Mouse (Mus musculus): ENCODE measurements around the gene Gm11985.

Gene Gm11985

GRCm38 (mm10) chr11:7153081-7153480, 35.3 kb downstream of the Gm11985 start:
- Histone ChIP-seq H3K27me3 (ENCODE audit: control insufficient read depth, insufficient read depth, low read length, poor library complexity, severe bottlenecking) (no peaks in the 10 kb centered on the region), H3K36me3 (ENCODE audit: control insufficient read depth, insufficient read depth, low read length, poor library complexity, severe bottlenecking) (no peaks in the 10 kb centered on the region)
- no peak for DNase-seq (ENCODE audit: low read depth, low spot score)

- Histone ChIP-seq H3K36me3 (ENCODE audit: control insufficient read depth, insufficient read depth, low read length, poor library complexity, severe bottlenecking) (no peaks in the 10 kb centered on the region), H3K27me3 (ENCODE audit: control insufficient read depth, insufficient read depth, low read length, poor library complexity, severe bottlenecking) (no peaks in the 10 kb centered on the region)
- DNase-seq (ENCODE audit: low read depth, low spot score) = no peak
These were observed 36.0 kb downstream of the Gm11985 start for GRCm38 (mm10) chr11:7152371-7152770.

GRCm38 (mm10) chr11:7150511-7150910, 37.9 kb downstream of the Gm11985 start:
- H3K27me3 ChIP-seq (ENCODE audit: control insufficient read depth, insufficient read depth, low read length, poor library complexity, severe bottlenecking) = no peaks in the 10 kb centered on the region
- no peak for DNase-seq (ENCODE audit: low read depth, low spot score)
- no peaks in the 10 kb centered on the region for H3K36me3 ChIP-seq (ENCODE audit: control insufficient read depth, insufficient read depth, low read length, poor library complexity, severe bottlenecking)

GRCm38 (mm10) chr11:7149471-7149870, 38.9 kb downstream of the Gm11985 start:
- no peaks in the 10 kb centered on the region for H3K27me3 ChIP-seq (ENCODE audit: control insufficient read depth, insufficient read depth, low read length, poor library complexity, severe bottlenecking)
- H3K36me3 ChIP-seq (ENCODE audit: control insufficient read depth, insufficient read depth, low read length, poor library complexity, severe bottlenecking) = no peaks in the 10 kb centered on the region
- DNase-seq (ENCODE audit: low read depth, low spot score) = no peak

GRCm38 (mm10) chr11:7147945-7148344, 40.4 kb downstream of the Gm11985 start:
- Histone ChIP-seq H3K27me3 (ENCODE audit: control insufficient read depth, insufficient read depth, low read length, poor library complexity, severe bottlenecking) (no peaks in the 10 kb centered on the region), H3K36me3 (ENCODE audit: control insufficient read depth, insufficient read depth, low read length, poor library complexity, severe bottlenecking) (no peaks in the 10 kb centered on the region)
- no peak for DNase-seq (ENCODE audit: low read depth, low spot score)

DNA sequence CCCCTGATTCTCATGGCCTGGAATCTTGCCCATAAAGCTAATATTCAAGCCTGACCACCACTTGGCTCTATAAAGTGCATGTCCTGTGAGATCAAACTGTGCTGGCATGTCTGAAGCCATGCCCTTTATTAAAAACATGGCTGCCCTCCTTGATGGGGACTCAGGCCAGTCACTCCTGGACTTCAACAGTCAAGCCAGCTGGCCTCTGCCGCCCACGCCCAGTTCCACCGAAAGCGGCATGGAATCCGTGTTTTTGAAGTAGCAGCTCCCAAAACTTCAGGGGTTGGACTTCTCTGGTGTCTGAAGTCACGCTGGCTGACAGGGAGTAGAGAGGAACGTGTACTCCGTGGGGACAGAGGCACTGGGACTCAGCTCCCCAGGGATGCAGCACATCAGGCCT, 40.8 kb downstream of the Gm11985 start:
- Histone ChIP-seq H3K36me3 (ENCODE audit: control insufficient read depth, insufficient read depth, low read length, poor library complexity, severe bottlenecking) (no peaks in the 10 kb centered on the region), H3K27me3 (ENCODE audit: control insufficient read depth, insufficient read depth, low read length, poor library complexity, severe bottlenecking) (no peaks in the 10 kb centered on the region)
- DNase-seq (ENCODE audit: low read depth, low spot score) = no peak

DNA sequence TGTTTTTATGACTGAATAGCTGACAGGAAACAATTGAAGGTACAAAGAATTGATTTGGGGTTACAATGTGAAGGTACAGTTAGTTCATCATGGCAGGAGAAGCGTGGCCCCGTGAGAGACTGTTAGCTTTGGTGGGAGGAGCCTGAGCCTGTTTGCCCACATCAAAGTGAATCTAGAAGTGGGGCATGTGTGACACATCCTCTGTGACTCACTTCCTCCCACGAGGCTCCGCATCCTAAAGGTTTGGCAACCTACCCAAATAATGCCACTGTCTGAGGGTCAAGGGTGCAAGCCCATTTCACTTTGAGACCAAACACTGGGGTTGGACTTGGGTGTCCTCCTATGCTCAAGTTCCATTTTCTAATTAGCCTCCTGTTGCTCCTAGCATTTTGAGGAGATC, 43.1 kb downstream of the Gm11985 start:
- Histone ChIP-seq H3K36me3 (ENCODE audit: control insufficient read depth, insufficient read depth, low read length, poor library complexity, severe bottlenecking) (no peaks in the 10 kb centered on the region), H3K27me3 (ENCODE audit: control insufficient read depth, insufficient read depth, low read length, poor library complexity, severe bottlenecking) (no peaks in the 10 kb centered on the region)
- no peak for DNase-seq (ENCODE audit: low read depth, low spot score)

DNA sequence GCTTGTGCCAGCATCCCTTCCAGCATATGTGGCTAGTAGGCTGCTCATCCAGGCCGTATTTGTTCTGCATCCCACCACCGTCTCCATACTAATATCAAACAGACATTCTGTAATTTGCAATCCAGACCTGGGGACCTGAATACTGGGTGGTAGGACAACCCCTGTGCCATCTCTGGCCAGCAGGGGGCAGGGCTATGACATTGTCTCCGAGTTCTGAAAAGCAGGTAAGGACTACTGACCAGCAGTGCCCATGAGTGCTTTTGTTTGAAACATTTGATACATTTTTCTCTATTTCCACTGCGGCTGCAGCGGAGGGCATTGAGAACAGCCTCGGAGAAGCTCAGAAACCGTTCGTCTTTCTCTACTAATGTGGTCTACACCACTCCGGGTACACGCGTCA, 44.0 kb downstream of the Gm11985 start:
- Histone ChIP-seq H3K27me3 (ENCODE audit: control insufficient read depth, insufficient read depth, low read length, poor library complexity, severe bottlenecking) (no peaks in the 10 kb centered on the region), H3K36me3 (ENCODE audit: control insufficient read depth, insufficient read depth, low read length, poor library complexity, severe bottlenecking) (no peaks in the 10 kb centered on the region)
- no peak for DNase-seq (ENCODE audit: low read depth, low spot score)

- no peaks in the 10 kb centered on the region for H3K36me3 ChIP-seq (ENCODE audit: control insufficient read depth, insufficient read depth, low read length, poor library complexity, severe bottlenecking)
- no peak for DNase-seq (ENCODE audit: low read depth, low spot score)
- no peaks in the 10 kb centered on the region for H3K27me3 ChIP-seq (ENCODE audit: control insufficient read depth, insufficient read depth, low read length, poor library complexity, severe bottlenecking)
These were observed 45.6 kb downstream of the Gm11985 start for GRCm38 (mm10) chr11:7142725-7143124.

DNA sequence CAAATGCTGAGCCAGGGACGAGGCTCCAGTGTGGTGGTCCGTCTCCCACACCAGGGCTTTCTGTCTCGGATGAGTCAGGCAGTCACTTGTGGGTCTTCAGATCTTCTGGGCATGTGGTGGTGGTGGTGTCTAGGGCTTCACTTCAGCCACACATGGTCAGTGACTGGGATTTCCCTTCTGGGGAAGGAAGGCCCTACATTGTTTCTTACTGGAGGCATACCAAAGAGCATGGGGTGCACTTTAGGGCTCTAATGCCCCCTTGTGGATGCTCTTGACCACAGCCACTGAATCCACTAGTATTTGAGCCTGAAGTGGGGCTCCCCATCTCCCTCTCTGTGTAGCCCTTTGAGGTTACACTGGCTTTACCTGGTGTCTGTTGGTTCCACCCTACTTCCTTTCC, 47.9 kb downstream of the Gm11985 start:
- Histone ChIP-seq H3K27me3 (ENCODE audit: control insufficient read depth, insufficient read depth, low read length, poor library complexity, severe bottlenecking) (no peaks in the 10 kb centered on the region), H3K36me3 (ENCODE audit: control insufficient read depth, insufficient read depth, low read length, poor library complexity, severe bottlenecking) (no peaks in the 10 kb centered on the region)
- DNase-seq (ENCODE audit: low read depth, low spot score) = no peak

DNA sequence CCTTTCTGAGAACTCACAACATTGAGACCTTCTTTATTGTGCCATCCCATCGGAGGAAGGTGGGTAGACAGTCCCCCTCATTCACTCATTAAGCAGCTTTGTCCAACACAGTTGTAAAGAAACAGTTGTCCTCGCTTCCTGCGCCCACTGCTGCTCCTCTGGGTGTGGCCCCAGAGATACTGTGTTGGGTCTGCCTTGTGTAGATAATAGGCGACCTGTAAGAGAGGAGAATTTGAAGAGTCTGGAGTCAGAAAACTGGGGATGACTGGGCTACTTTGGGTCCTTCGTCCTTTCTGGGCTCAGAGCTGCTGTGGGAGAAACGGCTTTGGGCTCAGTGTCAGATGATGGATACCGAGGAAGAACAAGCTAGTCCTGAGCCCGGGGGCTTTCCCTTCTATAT, 50.0 kb downstream of the Gm11985 start:
- no peaks in the 10 kb centered on the region for H3K36me3 ChIP-seq (ENCODE audit: control insufficient read depth, insufficient read depth, low read length, poor library complexity, severe bottlenecking)
- no peak for DNase-seq (ENCODE audit: low read depth, low spot score)
- H3K27me3 ChIP-seq (ENCODE audit: control insufficient read depth, insufficient read depth, low read length, poor library complexity, severe bottlenecking) = no peaks in the 10 kb centered on the region

DNA sequence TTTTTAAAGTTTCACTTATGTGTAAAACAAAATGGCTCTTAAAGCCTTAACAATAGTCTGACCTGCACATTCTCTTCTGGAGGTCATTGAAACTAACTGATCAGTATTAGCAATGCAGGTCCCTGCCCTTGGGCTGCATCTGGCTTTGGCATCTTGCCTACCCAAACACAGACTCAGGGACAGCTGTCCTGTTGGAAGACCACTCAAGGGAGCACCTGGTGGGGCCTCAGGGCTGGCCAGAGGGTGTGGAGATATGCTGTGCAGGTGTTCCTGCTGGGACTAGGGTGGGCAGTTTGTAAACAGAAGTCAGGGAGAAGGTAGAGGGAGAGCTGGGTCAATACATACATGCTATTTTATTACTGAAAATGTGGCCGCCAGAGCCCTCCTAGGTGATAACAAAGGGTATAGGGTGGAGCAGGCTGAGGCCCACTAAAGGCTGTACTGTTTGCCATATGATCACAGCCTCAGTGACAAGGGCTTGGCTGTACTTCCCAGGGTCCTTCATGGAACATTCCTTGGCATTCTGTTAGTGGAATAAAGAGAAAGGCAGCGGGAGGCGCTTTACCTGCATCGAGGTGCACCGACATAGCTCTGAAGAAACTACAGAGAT, 52.0 kb downstream of the Gm11985 start:
- Histone ChIP-seq H3K36me3 (ENCODE audit: control insufficient read depth, insufficient read depth, low read length, poor library complexity, severe bottlenecking) (no peaks in the 10 kb centered on the region), H3K27me3 (ENCODE audit: control insufficient read depth, insufficient read depth, low read length, poor library complexity, severe bottlenecking) (no peaks in the 10 kb centered on the region)
- DNase-seq (ENCODE audit: low read depth, low spot score) = no peak

DNA sequence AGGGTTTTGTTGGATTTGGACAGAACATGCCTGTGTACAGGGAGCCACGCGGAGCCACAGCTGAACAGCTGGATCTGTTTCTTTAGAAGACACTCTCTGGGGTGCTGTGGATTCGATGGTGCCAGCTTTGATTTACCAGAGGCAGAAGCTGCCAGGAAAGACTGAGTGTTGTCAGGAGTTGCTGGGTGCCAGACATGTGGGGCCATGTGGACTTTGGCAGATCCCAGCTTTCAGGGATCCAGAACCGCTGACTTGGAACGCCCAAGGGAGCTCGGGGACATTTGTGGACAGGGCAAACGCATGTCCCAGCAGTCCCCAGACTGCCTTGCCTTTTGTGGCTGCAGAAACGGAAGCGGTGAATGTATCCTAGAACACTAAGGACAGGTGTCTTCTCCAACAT, 52.6 kb downstream of the Gm11985 start:
- Histone ChIP-seq H3K36me3 (ENCODE audit: control insufficient read depth, insufficient read depth, low read length, poor library complexity, severe bottlenecking) (no peaks in the 10 kb centered on the region), H3K27me3 (ENCODE audit: control insufficient read depth, insufficient read depth, low read length, poor library complexity, severe bottlenecking) (no peaks in the 10 kb centered on the region)
- DNase-seq (ENCODE audit: low read depth, low spot score) = no peak

DNA sequence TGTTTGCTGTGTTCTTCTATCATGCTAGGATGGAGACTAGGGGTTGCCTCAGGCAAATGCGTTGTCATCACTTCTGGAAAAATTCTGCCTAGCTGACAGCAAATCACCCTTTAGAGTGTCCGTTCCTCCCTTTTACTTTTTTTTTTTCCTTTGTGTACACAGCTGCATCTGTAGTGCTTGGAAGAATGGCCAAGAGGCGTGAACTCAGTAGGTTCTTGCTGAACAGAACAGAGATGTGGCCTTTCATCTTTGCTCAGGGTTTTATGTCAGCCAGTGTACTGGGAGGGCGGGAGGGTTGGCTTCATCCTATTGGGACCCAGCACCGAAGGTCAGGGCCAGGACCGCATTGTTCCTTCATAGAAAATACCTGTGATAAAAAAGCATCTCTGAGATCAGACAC, 53.1 kb downstream of the Gm11985 start:
- DNase-seq (ENCODE audit: low read depth, low spot score) = no peak
- H3K36me3 ChIP-seq (ENCODE audit: control insufficient read depth, insufficient read depth, low read length, poor library complexity, severe bottlenecking) = no peaks in the 10 kb centered on the region
- no peaks in the 10 kb centered on the region for H3K27me3 ChIP-seq (ENCODE audit: control insufficient read depth, insufficient read depth, low read length, poor library complexity, severe bottlenecking)

DNA sequence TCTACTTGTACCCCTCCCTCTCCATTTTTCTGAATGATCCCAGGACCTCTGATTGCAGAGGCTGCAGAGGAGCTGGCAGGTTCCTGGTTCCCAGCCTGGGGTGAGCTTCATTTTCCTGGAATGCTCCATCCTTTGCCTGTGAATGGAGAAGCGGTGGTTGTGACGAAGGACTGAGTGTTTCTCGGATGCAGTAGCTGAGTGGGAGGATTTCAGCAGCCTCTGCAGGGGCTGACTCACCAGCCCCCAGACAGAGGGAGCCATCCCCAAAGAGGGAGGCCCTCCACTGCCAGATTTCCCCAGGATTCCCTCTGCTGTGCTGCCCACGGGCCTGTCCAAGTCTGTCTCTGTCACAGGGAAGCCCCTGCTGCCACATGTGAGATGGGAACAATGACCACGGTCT, 54.0 kb downstream of the Gm11985 start:
- Histone ChIP-seq H3K36me3 (ENCODE audit: control insufficient read depth, insufficient read depth, low read length, poor library complexity, severe bottlenecking) (no peaks in the 10 kb centered on the region), H3K27me3 (ENCODE audit: control insufficient read depth, insufficient read depth, low read length, poor library complexity, severe bottlenecking) (no peaks in the 10 kb centered on the region)
- DNase-seq (ENCODE audit: low read depth, low spot score) = no peak

GRCm38 (mm10) chr11:7133736-7134135, 54.6 kb downstream of the Gm11985 start:
- DNase-seq (ENCODE audit: low read depth, low spot score) = no peak
- no peaks in the 10 kb centered on the region for H3K27me3 ChIP-seq (ENCODE audit: control insufficient read depth, insufficient read depth, low read length, poor library complexity, severe bottlenecking)
- no peaks in the 10 kb centered on the region for H3K36me3 ChIP-seq (ENCODE audit: control insufficient read depth, insufficient read depth, low read length, poor library complexity, severe bottlenecking)

Measured in splenic B cell, adult 2 months (primary cell).